Mouse (Mus musculus): ENCODE data around the gene Vmn2r23. TPM values are rescaled to one million over a fixed set of nuclear protein-coding genes. Genes with fewer than 3 reads are reported as not detected.
A peak's percentile ranks its signal among the peaks of the same experiment; 100 is the strongest.
"Not testable (repeated sequence)": the region's sequence is repeated elsewhere in the genome, so short reads cannot be mapped to it uniquely, and the experiment has no call there.

Vmn2r23 gene
- not detected in 2 replicates for polyA plus RNA-seq (2016; fragmentation: Nextera tagmentation; extraction: Ambion mirVana)

DNA sequence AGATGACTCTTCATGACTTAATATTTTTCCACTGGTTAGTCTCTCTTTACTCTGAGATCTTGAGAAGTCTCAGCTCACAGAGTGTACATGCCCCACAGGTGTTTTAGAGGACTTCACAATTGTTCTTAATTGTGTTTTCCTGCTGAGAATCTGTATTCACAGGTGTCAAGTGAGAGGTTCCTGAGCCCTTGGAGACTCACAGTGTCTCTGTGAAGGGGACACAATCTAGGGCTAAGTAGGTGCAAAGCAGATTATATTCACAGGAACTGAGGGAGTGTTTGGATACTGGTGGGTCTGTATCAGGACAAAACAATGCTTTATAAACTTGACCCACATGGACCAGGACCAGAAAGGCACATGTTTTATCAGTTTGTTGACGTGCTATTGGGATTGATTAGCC lies at the start of gene Vmn2r23:
Gene Vmn2r23, plus strand, starts transcription at position 301 of the 400 bp plus-strand sequence.
- Histone ChIP-seq H3K4me3 (no peak within 1 kb of the TSS), H3K9ac (replicated peaks) (no peak within 1 kb of the TSS), H3K4me2 (replicated peaks) (no peak within 1 kb of the TSS), H3K4me1 (no peaks in the 10 kb centered on the region), H3K27ac (replicated peaks) (no peak within 1 kb of the TSS), H3K9me3 (no peaks in the 10 kb centered on the region), H3K27me3 (no peaks in the 10 kb centered on the region), H3K36me3 (no peaks in the 10 kb centered on the region)
- ATAC-seq (ENCODE audit: low FRiP score, low read depth) = no peak
- WGBS = 84% methylated on average over 1 of the region's 1 CpGs

DNA sequence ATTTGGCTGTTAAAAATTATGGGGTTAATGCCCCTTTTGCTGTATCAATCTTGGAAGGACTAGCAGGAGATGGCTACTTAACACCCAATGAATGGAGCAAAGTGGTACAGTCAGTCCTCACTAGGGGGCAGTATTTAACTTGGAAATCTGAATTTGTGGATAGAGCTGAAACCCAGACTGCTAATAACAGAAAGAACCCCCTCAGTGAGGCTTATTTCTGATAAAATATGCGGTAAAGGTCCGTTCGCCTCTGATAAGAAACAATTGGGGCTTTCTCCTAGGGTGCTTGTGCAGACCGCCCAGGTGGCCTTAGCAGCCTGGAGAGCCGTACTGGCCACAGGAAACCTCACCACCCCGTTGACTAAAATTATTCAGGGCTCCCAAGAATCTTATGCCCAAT lies 45.4 kb upstream of the Vmn2r23 start:
- H3K9me3 ChIP-seq = no peaks in the 10 kb centered on the region
- H3K4me1 ChIP-seq = no peaks in the 10 kb centered on the region
- ATAC-seq (ENCODE audit: low FRiP score, low read depth) = no peak
- no peak overlapping the region for H3K4me3 ChIP-seq
- no peak overlapping the region for H3K4me2 ChIP-seq (replicated peaks)
- H3K27ac ChIP-seq (replicated peaks) = no peak overlapping the region
- no peaks in the 10 kb centered on the region for H3K27me3 ChIP-seq
- 58% methylated on average over 6 of the region's 6 CpGs for WGBS
- H3K36me3 ChIP-seq = no peaks in the 10 kb centered on the region
- H3K9ac ChIP-seq (replicated peaks) = no peak overlapping the region

DNA sequence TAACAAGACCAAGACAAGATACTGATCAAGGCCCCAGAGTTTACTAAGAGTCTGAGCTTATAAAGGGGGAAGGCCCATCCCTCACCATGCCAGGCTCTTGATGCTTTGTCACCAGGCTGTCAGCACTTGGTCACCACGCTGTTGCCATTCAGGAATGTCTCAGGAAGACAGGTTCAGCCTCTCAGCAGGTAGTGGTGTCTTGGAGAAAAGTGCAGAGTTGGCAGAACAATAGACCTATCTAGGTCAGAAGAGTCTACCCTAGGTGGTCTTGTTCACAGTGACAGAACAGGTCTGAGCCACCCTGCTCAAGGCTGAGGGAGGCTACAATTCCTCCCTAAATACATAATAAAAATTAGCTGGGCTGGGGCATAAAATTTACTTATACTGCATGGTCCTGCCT lies 5.8 kb upstream of the Vmn2r23 start:
- not testable (repeated sequence) for H3K9me3 ChIP-seq; ATAC-seq (ENCODE audit: low FRiP score, low read depth); H3K4me1 ChIP-seq; H3K4me3 ChIP-seq; H3K27me3 ChIP-seq; H3K36me3 ChIP-seq; H3K4me2 ChIP-seq (replicated peaks); H3K27ac ChIP-seq (replicated peaks); H3K9ac ChIP-seq (replicated peaks)
- 29% methylated on average over 1 of the region's 1 CpGs for WGBS

DNA sequence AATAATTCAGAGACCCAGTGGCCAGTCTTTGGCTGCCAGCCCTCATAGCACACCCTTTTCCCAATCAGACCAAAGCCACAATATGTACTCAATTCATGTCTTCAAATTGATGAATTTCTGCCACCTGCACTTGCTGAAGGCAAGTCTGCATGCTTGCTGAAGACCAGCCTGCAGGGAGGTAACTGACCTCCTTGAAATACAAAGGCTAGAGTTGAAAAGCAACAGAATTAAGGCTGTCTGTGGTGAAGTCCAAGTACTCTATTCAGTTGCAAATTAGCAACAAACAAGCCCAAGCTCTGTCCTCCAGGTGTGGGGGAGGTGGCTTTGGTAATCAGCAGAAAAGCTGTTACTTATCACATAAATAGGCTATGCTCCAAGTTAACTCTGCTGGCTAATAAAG lies 5.3 kb upstream of the Vmn2r23 start:
- ATAC-seq (ENCODE audit: low FRiP score, low read depth) = peak; percentile 66; the same call in 1 of the 2 replicates

DNA sequence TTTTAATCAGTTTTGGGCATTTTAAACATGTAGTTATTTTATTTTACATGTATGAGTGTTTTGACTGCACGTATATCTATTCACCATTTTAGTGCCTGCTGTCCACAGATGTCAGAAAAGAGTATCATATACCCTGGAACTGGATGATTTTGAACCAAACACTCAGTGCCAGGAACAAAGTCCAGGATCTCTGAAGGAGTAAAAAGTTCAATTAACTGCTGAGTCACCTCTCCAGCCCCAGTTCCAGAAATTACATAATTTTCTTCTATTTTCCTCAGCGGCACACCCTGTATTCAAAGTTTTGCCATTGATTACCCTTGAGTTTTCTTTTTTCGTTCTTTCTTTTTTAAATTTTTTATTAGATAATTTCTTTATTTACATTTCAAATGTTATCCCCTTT lies 67.6 kb downstream of the Vmn2r23 start:
- H3K36me3 ChIP-seq = no peaks in the 10 kb centered on the region
- no peaks in the 10 kb centered on the region for H3K4me1 ChIP-seq
- 86% methylated on average over 3 of the region's 3 CpGs for WGBS
- no peak overlapping the region for H3K4me3 ChIP-seq
- no peak for ATAC-seq (ENCODE audit: low FRiP score, low read depth)
- no peak overlapping the region for H3K27ac ChIP-seq (replicated peaks)
- H3K9me3 ChIP-seq = no peaks in the 10 kb centered on the region
- H3K4me2 ChIP-seq (replicated peaks) = no peak overlapping the region
- H3K27me3 ChIP-seq = no peaks in the 10 kb centered on the region
- H3K9ac ChIP-seq (replicated peaks) = no peak overlapping the region

More for the DNA sequence above, 5.3 kb upstream of the Vmn2r23 start:
- H3K9me3 ChIP-seq = no peaks in the 10 kb centered on the region
- no peak overlapping the region for H3K9ac ChIP-seq (replicated peaks)
- H3K4me2 ChIP-seq (replicated peaks) = no peak overlapping the region
- no peaks in the 10 kb centered on the region for H3K27me3 ChIP-seq
- H3K27ac ChIP-seq (replicated peaks) = no peak overlapping the region
- H3K4me3 ChIP-seq = no peak overlapping the region
- H3K4me1 ChIP-seq = no peaks in the 10 kb centered on the region
- no peaks in the 10 kb centered on the region for H3K36me3 ChIP-seq

DNA sequence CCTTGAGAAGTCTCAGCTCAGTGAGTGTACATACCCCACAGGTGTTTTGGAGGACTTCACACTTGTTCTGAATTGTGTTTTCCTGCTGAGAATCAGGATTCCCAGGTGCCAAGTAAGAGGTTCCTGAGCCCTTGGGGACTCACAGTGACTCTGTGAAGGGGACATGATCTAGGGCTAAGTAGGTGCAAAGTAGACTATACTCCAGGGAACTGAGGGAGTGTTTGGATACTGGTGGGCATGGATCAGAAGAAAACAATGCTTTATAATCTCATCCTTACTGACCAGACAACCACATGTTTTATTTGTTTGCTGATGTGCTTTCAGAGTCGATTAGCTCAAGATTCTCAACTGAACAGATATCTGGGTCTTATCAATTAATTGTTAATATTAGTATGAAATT lies 76.1 kb downstream of the Vmn2r23 start, which contains the start of gene Vmn2r24:
Gene Vmn2r24, plus strand, starts transcription at position 301 of the 400 bp plus-strand sequence.
- 83% methylated on average over 1 of the region's 1 CpGs for WGBS
- H3K4me2 ChIP-seq (replicated peaks) = no peak within 1 kb of the TSS

DNA sequence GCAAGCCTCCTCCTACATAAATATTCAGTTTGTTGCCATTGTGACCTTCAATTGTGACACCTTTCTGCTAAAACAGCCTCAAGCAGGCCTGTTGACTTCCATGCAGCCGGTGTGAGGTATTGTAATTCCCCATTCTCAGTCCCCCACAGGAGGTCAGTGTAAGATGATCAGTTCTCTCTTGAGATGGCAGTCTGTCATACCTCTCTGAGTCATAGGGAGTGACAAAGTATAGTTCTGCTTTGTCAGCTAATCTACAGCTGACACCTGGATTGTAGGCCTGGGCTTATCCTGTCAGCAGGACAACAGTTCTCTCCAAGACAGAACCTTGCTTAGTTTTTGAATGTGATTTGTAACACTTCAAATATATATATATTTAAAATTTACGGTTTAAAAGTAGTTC lies 82.4 kb downstream of the Vmn2r23 start:
- no peak overlapping the region for H3K9ac ChIP-seq (replicated peaks)
- no peak overlapping the region for H3K4me2 ChIP-seq (replicated peaks)
- no peaks in the 10 kb centered on the region for H3K9me3 ChIP-seq
- H3K27me3 ChIP-seq = no peaks in the 10 kb centered on the region
- 64% methylated on average over 2 of the region's 2 CpGs for WGBS
- ATAC-seq (ENCODE audit: low FRiP score, low read depth) = no peak
- H3K4me1 ChIP-seq = no peaks in the 10 kb centered on the region
- H3K27ac ChIP-seq (replicated peaks) = no peak overlapping the region
- no peaks in the 10 kb centered on the region for H3K36me3 ChIP-seq
- H3K4me3 ChIP-seq = no peak overlapping the region

More for the DNA sequence above, 76.1 kb downstream of the Vmn2r23 start, which contains the start of gene Vmn2r24:
- no peak within 1 kb of the TSS for H3K4me3 ChIP-seq
- H3K9me3 ChIP-seq = no peaks in the 10 kb centered on the region
- no peaks in the 10 kb centered on the region for H3K4me1 ChIP-seq
- no peaks in the 10 kb centered on the region for H3K27me3 ChIP-seq
- H3K9ac ChIP-seq (replicated peaks) = no peak within 1 kb of the TSS
- H3K27ac ChIP-seq (replicated peaks) = no peak within 1 kb of the TSS
- no peaks in the 10 kb centered on the region for H3K36me3 ChIP-seq
- ATAC-seq (ENCODE audit: low FRiP score, low read depth) = no peak

DNA sequence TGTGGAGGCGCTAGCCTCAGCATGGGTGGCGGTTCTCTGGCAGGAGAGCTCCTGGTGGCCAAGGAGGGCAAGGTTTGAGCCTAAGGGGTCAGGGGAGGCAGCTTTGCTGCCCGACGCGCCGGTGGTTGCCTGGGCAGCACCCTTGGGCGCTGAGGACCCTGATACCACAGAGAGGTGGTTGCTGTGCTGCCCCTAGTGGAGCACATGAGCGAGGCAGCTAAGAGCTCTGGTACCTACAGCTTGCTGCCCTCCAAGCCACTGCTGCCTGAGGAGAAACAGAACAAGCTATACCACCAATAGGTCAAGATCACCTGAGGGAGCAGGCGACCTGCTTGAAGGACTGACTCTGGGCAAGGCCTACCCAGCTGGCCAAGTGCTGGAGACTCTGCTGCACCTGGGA lies 91.3 kb downstream of the Vmn2r23 start:
- no peaks in the 10 kb centered on the region for H3K27me3 ChIP-seq
- 30% methylated on average over 9 of the region's 9 CpGs for WGBS
- no peaks in the 10 kb centered on the region for H3K4me1 ChIP-seq
- H3K36me3 ChIP-seq = no peaks in the 10 kb centered on the region
- H3K27ac ChIP-seq (replicated peaks) = no peak overlapping the region
- no peak overlapping the region for H3K9ac ChIP-seq (replicated peaks)
- H3K4me3 ChIP-seq = no peak overlapping the region
- ATAC-seq (ENCODE audit: low FRiP score, low read depth) = no peak; the same call in 1 of the 2 replicates
- no peaks in the 10 kb centered on the region for H3K9me3 ChIP-seq
- H3K4me2 ChIP-seq (replicated peaks) = no peak overlapping the region

Other genes starting within 250 kb of the Vmn2r23 start
- not detected in 2 replicates for gene Vmn2r21, start 169.3 kb upstream of the Vmn2r23 start, polyA plus RNA-seq (2016; fragmentation: Nextera tagmentation; extraction: Ambion mirVana)
- not detected in 2 replicates for gene Vmn2r22, start 51.9 kb upstream of the Vmn2r23 start, polyA plus RNA-seq (2016; fragmentation: Nextera tagmentation; extraction: Ambion mirVana)
- not detected in 2 replicates for gene Vmn2r24, start 76.2 kb downstream of the Vmn2r23 start, polyA plus RNA-seq (2016; fragmentation: Nextera tagmentation; extraction: Ambion mirVana)
- not detected in 2 replicates for gene Vmn2r25, start 150.8 kb downstream of the Vmn2r23 start, polyA plus RNA-seq (2016; fragmentation: Nextera tagmentation; extraction: Ambion mirVana)

All from midbrain, embryonic 12.5 days (tissue).